Mouse (Mus musculus): Measurements from ENCODE around the gene Gm42878.

DNA sequence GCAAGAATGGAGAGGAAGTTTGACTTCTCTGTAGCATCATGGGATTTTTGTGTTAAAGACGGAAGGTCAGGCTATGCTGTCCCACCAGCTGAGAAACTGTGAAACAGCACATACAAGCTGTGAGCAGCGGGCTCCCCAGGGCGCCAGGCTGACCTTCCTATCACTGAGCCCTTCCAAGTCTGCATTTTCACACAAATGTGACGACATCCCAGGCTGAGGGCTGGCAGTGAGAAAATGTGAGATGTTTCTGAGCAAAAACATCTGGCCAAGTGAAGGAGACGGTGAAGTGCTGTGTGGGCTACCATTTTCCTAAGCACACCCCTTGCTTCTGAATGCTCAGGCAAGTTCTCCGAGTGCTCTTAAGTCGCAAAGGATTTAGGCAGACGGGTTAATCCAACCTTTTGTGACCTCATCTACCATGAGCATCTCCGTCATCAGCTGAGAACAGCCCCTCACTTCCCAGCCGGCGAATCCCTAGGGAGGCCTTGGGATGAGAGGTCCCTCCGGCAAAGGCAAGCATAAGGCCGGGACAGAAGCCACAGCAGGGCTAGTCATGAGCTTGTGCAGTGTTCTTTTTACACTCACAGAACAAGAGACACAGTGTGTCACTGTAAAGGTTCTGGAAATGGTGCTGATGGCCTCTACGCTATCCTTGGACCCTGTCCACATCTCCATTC lies 19.4 kb downstream of the Gm42878 start:
- TF ChIP-seq EP300 (IDR thresholded peaks at IDR 0.05; ENCODE audit: low read depth) (no peak), CTCF (IDR thresholded peaks at IDR 0.05; ENCODE audit: low read depth) (no peak)

Measured in liver, embryonic 14.5 days (tissue).